Mouse (Mus musculus): ENCODE measurements around the gene Fgd2.
"Not testable (repeated sequence)": the region's sequence is repeated elsewhere in the genome, so short reads cannot be mapped to it uniquely, and the experiment has no call there.

Fgd2 gene

DNA sequence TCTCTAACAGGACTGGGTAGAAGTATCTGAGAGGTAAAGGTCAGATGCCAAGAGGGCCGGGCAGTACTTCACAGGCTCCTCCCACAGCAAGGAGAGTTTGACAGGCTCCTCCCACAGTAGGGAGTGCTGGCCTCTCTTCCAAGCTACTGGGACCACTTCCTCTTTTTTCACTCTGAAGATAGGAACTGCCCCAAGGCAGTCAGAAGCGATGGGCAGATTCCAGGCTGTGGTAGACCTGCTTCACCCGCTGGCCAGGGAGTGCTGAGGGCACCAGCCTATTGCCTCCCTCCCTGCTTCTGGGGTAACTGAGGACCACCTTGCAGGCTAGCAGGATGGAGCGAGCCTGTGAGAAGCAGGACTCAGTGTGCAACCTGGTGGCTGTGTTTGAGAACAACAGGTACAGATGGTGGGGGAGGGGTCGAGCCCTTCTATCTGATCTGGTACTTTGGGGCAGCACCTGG, at the start of gene Fgd2:
Gene Fgd2, plus strand, starts transcription at position 154 of the 461 bp plus-strand sequence.
- in situ Hi-C loops (cut with MboI; ENCODE audit: low pct_unique_long_range_greater_than_20kb in 1 of 2, low sequenced_read_pairs in 2 of 2, unreplicated experiment in 1 of 2), result no loop called here

DNA sequence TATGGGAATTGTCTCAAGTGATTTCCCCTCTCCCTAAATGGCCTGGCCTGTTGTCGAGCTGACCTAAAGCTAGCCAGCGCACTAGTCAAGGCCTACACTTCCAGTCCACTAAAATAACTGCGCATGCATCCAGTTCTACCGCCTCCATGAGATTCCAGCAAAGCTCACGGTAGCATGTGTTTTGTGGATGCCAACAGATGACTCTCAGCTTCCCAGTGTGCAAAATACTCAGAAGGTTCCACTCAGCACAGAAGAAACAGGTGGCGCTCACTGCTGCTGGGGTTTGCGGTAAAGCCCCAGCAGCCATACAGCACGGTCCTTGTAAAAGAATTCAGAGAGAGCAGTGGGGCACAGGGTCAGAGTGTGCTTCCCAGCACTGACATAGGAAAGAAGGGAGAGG, 49.1 kb upstream of the Fgd2 start:
- in situ Hi-C loops (cut with MboI; ENCODE audit: low pct_unique_long_range_greater_than_20kb in 1 of 2, low sequenced_read_pairs in 2 of 2, unreplicated experiment in 1 of 2), result no loop called here

DNA sequence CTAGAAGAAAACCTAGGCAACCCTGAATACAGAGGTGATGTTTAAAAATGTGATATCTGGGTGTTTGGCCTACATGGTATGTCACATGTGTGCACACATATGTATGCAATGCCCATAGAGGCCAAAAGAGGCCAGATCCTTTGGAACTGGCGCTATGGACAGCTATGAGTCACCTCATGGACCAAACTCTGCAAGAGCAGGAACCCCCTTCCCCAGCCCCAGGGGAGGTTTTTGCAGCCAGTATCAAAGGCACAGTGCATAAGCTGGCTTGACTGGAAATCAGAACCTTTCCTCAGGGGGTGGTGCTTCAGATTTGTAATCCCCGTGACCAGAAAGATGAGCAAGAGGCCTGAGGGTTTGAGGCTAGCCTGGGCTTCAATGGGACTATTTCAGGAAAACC, 48.6 kb upstream of the Fgd2 start:
- in situ Hi-C loops (cut with MboI; ENCODE audit: low pct_unique_long_range_greater_than_20kb in 1 of 2, low sequenced_read_pairs in 2 of 2, unreplicated experiment in 1 of 2), result no loop called here

DNA sequence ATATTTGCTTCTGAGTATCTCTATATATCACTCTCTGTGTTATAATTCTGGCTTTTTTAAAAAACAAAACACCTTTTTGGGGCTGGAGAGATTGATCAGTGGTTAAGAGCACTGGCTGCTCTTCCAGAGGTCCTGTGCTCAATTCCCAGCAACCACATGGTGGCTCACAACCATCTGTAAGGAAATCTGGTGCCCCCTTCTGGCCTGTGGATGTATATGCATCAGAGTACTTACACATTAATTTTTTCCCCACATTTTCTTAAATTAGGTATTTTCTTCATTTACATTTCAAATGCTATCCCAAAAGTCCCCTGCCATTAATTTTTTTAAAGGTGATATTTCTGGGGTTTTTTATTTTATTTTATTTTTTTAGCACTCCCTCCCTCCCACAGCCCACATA, 47.4 kb upstream of the Fgd2 start:
- in situ Hi-C loops (cut with MboI; ENCODE audit: low pct_unique_long_range_greater_than_20kb in 1 of 2, low sequenced_read_pairs in 2 of 2, unreplicated experiment in 1 of 2), result no loop called here

DNA sequence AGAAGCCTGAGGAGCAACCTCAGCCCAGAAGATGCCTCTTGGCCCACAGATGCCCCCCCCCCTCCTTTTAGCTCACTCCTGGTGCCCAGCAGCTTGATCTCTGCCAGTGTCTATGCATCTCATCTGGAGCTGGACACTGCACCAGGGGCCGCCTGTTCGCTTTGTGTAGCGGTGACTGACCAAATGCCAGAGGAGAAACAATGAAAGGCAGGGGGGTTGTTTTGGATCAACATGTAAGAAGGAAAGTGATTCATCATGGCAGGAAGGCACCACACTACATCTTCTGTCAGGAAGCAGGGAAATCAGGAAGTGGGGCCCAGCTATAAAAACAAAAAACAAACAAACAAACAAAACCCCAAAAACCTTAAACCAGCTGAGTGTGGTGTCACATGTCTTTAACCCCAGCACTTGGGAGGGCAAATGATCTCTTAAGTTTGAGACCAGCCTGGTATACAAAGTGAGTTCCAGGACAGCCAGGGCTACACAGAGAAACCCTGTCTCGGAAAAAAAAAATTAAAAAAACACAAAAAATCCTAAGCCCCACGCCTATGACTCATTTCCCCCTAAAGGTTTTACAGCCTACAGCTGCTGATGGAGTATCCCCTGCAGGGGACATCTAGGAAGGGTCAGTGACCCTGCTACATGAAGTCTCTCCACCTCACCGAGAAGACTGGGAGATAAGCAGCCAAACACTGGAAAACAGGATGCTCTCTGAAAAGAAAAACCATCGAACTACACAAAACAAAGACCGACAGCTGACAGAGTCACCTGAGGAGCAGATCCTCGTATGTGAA, 44.8 kb upstream of the Fgd2 start:
- in situ Hi-C loops (cut with MboI; ENCODE audit: low pct_unique_long_range_greater_than_20kb in 1 of 2, low sequenced_read_pairs in 2 of 2, unreplicated experiment in 1 of 2), result no loop called here

DNA sequence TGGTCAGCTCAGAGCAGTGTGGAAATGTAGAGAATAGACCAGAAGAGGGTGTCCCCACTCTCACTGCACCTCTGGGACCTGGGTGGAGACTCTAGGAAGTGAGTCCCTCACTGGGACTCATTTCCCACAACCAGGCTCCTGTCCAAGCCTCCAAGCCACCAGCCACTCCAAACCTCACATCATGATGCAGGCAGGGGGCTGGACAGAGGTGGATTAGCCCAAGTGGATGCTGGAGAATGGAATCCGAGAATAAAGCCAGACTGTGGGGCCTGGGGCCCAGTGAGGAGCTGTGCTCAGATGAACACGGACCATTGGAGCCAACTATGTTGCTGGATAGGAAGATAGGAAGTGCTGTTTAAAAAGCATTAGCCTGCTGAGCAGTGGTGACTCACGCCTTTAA, 43.8 kb upstream of the Fgd2 start:
- in situ Hi-C loops (cut with MboI; ENCODE audit: low pct_unique_long_range_greater_than_20kb in 1 of 2, low sequenced_read_pairs in 2 of 2, unreplicated experiment in 1 of 2), result no loop called here

DNA sequence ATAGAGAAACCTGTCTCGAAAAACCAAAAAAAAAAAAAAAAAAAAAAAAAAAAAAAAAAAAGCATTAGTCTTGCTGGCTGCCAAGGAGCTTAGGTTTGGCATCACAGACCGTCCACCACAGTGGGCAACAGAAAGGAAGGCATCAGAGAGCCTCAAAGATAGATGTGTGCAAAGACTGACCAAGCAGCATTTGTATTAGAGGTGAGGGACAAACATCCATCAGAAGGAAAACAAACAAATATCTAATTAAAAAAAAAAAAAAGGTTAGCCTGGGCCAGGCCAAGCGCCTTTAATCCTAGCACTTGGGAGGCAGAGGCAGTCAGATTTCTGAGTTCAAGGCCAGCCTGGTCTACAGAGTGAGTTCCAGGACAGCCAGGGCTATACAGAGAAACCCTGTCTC, 43.3 kb upstream of the Fgd2 start, which contains the start of gene Pi16:
Gene Pi16, plus strand, starts transcription at position 301 of the 400 bp plus-strand sequence.
- in situ Hi-C loops (cut with MboI; ENCODE audit: low pct_unique_long_range_greater_than_20kb in 1 of 2, low sequenced_read_pairs in 2 of 2, unreplicated experiment in 1 of 2), result not testable (repeated sequence)

DNA sequence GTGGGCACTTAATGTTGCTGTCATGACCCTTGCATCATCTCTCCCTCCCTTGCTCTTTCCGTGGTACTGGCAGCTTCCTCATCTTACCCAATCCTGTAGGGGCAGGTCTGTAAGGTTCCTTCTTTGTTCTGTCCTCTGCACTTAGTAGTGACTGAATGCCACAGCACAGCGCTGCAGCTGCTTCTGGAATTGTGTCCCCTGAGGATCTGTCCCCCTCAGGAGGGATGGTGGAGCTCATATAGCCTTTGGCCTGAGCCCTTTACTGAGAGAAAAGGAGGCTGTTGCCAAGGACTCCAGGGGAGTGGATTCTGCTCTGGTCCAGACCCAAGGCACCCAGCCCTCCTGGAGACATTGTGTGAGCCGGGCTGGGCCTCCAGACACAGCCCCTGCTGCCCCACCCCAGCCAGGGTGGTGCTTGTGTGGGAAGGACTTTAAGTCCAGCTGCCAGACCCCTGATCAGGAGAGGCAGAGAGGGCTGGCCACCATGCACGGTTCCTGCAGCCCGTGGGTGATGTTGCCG, 41.9 kb upstream of the Fgd2 start:
- in situ Hi-C loops (cut with MboI; ENCODE audit: low pct_unique_long_range_greater_than_20kb in 1 of 2, low sequenced_read_pairs in 2 of 2, unreplicated experiment in 1 of 2), result no loop called here

DNA sequence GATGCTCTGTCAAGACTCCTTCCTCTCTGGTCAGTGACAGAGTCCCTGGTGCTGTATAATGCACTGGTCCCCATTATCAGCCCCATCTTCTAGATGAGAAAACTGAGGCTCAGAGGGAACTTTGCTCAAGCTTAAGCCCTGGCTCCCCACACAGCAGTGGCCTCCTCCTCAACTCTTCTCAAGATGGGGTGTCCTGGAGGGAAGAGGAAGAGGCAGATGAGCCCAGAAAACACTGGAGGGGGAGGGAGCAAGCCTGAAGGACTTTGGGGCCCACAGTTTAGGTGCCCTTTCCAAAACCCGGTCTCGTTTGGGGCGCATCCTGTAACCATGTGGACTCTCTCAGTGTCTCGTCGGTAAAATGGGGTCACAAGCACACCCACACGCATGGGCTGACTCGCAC, 41.2 kb upstream of the Fgd2 start:
- in situ Hi-C loops (cut with MboI; ENCODE audit: low pct_unique_long_range_greater_than_20kb in 1 of 2, low sequenced_read_pairs in 2 of 2, unreplicated experiment in 1 of 2), result no loop called here

DNA sequence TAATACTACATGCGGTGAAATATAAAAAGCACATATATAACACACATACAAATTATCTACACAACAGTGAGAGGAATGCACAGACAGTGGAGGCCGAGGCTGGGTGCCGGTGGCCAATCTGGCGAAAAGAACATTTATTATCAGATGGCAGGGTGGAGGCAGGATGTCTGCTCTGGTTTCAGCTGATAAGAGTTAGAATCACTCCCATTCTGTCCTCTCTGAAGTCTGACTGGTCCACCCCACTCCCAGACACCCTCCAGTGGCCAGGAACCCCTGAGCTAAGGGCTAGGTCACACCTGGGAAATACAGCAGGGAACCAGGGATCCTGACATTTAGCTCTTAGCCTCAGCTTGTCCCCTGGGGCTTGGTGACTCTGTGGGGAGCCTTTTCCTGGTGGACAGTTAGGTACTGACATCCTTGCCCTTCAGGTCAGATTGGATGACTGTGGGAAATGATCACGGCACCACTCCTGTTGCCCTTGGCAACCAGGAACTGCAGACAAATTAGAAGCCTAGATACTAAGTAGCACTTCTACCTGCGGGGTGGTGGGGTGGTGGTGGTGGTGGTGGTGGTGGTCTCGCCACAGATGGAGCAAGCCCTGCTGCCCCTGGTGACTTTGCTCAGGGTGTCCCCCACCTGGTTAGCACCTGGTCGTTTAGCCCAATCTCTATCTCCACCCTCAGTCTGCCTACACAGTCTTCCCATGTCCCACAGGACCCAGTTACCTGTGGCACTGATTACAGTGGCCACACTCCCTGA, 40.7 kb upstream of the Fgd2 start:
- in situ Hi-C loops (cut with MboI; ENCODE audit: low pct_unique_long_range_greater_than_20kb in 1 of 2, low sequenced_read_pairs in 2 of 2, unreplicated experiment in 1 of 2), result no loop called here

DNA sequence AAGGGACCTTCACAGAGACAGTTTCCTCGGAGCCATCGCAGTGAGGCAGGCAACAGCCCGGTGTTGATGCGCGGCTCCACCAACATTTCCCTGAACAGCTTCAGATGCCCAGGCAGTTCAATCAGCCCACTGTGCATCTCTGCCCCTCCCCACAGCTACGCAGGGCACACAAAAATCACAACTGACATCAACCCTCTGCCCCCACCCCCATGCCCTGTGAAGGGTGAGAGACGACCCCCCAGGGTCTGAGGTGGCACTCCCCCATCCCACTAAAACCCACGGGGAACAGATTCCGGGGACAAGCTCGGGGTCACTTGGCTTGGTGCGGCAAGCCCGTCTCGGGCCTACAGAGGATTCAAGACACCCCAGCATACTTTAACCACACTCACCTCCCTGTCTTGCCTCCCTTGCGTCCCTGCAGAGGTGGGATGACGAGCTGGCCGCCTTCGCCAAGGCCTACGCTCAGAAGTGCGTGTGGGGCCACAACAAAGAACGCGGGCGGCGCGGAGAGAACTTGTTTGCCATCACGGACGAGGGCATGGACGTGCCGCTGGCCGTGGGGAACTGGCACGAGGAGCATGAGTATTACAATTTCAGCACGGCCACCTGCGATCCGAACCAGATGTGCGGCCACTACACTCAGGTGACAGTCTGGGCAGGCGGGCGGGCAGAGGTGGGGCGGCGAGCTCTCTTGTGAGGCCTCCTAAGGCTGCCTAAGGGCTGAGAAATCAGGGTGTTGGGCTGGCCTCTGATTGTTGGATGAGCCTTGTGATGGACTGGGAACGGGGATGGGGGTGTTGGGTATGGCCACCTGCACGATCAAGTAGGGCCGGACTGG, 38.7 kb upstream of the Fgd2 start:
- in situ Hi-C loops (cut with MboI; ENCODE audit: low pct_unique_long_range_greater_than_20kb in 1 of 2, low sequenced_read_pairs in 2 of 2, unreplicated experiment in 1 of 2), result no loop called here

DNA sequence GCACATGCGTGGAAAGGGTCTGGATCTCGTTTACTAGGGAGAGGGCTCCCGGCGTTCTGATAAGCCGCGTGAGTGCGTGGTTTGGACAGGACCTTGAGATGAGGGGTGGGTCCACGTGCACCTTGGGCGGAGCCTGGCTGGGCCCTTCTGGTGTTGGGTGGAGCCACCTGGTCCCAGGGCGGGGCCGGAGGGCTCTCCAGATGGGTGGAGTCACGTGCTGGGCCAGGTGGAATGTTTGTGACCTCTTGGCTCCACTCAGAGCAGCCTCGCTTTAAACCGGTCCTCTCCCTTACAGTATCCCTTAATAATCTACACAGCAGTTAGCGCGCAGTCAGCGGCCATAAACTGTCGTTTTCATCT, 38.1 kb upstream of the Fgd2 start:
- in situ Hi-C loops (cut with MboI; ENCODE audit: low pct_unique_long_range_greater_than_20kb in 1 of 2, low sequenced_read_pairs in 2 of 2, unreplicated experiment in 1 of 2), result no loop called here

DNA sequence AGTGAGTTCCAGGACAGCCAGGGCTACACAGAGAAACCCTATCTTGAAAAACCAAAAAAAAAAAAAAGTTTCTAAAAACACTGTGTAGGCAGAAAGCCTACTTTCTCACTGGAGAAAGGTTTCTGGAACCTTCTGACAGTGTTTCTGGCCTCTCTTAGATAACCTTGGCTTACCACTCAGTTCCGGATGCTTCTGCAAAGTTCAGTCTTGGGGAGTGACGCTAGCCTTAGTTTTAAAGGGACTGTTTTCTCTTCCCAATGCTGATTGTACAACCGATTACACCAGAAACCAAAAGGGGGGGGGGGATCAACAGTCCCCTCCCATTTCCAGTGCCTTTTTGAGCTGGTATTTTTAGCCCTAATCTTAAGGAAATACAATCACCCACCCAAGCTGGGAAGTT, 37.1 kb upstream of the Fgd2 start:
- in situ Hi-C loops (cut with MboI; ENCODE audit: low pct_unique_long_range_greater_than_20kb in 1 of 2, low sequenced_read_pairs in 2 of 2, unreplicated experiment in 1 of 2), result no loop called here

DNA sequence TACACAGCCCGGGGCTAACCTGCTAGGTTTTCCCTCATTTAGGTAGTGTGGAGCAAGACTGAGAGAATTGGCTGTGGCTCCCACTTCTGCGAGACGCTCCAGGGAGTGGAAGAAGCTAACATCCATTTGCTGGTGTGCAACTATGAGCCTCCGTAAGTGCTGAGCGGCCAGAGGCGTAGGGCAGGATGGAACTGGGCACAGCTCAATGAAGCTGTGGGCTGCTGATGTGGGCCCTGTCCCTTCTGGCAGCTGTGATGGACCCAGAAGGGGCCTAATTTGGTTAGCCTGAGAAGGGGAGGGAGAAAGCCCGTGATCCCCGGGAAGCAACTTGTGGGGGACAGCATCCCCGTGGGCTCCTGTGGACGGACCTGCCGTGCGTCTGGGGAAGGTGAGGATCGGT, 34.9 kb upstream of the Fgd2 start:
- in situ Hi-C loops (cut with MboI; ENCODE audit: low pct_unique_long_range_greater_than_20kb in 1 of 2, low sequenced_read_pairs in 2 of 2, unreplicated experiment in 1 of 2), result no loop called here

DNA sequence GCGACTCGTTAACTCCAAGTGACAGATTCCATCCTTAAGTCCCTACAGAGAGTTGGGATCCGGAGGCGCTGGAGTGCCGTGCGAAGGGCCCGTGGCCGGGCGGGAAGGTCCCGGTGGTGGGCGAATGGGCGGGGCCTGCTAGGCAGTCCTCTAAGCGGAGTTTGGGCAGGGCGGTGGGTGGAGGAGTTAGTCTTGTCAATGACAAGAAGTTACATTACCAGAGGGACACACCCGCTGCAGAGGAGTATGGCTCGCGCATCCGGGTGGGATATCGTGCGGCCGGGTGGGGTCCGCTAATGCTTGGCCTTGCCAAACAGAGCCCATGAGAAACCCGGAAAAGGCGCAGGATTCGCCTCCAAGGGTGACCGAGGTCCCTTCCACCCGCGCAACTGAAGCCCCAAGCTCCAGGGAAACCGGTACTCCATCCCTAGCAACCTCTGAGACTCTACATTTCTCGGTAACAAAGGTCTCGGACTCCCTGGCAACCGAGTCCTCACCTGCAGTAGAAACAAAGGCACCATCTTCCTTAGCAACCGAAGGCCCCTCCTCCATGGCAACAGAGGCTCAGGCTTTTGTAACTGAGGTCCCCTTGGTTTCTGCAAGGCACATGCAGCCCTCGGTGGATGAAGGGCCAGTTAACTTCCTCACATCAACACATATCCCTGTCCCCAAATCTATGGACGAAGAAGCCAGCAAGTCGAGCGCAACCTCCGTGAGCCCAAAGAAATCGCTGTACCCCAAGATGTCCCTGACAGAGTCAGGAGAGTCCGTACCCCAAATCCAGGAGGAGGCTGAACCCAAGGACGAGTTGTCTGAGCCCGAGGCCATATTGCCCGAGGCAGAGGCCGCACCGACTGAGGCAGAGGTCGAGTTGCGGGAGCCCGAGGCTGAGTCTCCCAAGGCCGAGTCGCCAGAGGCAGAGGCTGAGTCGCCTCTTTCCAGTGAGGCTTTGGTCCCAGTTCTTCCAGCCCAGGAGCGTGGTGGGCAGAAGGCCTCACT, 33.9 kb upstream of the Fgd2 start:
- in situ Hi-C loops (cut with MboI; ENCODE audit: low pct_unique_long_range_greater_than_20kb in 1 of 2, low sequenced_read_pairs in 2 of 2, unreplicated experiment in 1 of 2), result no loop called here

DNA sequence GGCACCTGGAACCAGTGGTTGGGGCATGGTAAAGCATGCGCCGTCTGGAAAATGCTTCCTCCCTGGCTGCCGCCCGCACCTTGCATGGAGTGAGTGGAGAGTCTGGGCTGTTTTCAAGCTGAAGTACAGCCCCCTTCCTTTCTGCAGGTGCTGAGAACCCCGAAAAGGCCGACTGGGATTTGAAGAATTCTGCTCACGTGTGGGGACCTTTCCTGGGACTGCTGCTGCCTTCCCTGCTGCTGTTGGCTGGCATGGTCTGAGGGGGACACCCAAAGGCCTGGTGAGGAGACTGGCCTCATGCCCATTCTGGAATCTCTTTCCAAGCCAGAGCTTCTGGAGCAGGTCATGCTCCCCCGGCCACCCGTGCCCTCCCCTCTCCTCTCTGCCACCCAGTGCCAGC, 33.0 kb upstream of the Fgd2 start:
- in situ Hi-C loops (cut with MboI; ENCODE audit: low pct_unique_long_range_greater_than_20kb in 1 of 2, low sequenced_read_pairs in 2 of 2, unreplicated experiment in 1 of 2), result no loop called here

DNA sequence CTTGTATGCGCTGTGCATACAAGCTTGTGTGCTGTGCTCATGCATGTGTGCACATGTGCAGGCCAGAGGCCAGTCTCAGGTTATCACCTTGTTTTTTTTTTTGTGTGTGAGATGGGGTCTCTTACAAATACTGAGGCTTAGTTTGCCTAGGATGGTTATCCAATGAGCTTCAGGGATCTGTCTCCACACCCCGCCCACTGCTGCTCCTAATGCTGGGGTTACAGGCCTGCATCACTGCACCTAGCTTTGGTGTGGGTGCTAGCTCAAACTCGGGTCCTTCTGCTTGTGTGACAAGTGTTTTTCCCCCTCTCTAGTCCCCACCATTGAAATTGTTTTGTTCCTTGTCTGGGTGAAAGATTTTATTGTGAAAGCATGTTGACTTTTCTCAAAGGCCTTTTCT, 30.5 kb upstream of the Fgd2 start:
- in situ Hi-C loops (cut with MboI; ENCODE audit: low pct_unique_long_range_greater_than_20kb in 1 of 2, low sequenced_read_pairs in 2 of 2, unreplicated experiment in 1 of 2), result no loop called here
